Mouse (Mus musculus) CH12.LX (cell line): ENCODE data around the gene Gm10130.
"Not testable (repeated sequence)": the region's sequence is repeated elsewhere in the genome, so short reads cannot be mapped to it uniquely, and the experiment has no call there.

Source experiments
- E2F4 ChIP-seq: IDR thresholded peaks from 2 replicates; pipeline ENCODE4 v1.6.1; 2011; ENCODE audit warnings: low read depth, low read length, improper control_type of control experiment; ENCODE audit not compliant: insufficient replicate concordance
- EP300 ChIP-seq: IDR thresholded peaks from 2 replicates; pipeline ENCODE4 v1.6.1; 2011; ENCODE audit warnings: low read length, improper control_type of control experiment

- TF ChIP-seq EP300, E2F4: not testable (repeated sequence)
These were observed 33.6 kb downstream of the Gm10130 start for GRCm38 (mm10) chr2:150357136-150357535.
